Mouse (Mus musculus) left cerebral cortex, adult 9 months (tissue): Measurements from ENCODE around the gene Atp2b4.

Experiments used
- DNase-seq, 2 experiments: peaks; one replicate each; pipeline ENCODE4 v3.0.0; 2022; ENCODE audit warnings: low spot score in 2 of 2

The Atp2b4 gene

DNA sequence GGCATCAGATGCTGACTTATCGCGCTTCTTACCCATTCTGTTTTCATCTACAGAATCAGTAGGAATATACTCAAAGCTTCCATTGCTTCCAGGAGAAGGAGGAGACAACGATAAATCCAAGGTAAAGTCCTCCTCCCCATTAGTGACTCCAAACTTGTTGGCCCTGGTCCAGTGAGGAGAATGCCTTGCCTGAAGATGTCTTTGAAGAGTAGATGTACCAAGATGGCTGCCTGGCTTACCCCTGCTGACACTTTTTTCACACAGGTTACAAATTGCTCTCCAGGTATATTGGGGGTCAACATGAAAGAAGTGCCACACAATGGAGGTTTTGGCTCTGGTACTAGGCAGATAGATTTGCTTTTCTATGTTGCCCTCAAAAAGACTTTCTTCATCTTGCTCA is 142.0 kb downstream of the Atp2b4 start:
- DNase-seq, result no peak

DNA sequence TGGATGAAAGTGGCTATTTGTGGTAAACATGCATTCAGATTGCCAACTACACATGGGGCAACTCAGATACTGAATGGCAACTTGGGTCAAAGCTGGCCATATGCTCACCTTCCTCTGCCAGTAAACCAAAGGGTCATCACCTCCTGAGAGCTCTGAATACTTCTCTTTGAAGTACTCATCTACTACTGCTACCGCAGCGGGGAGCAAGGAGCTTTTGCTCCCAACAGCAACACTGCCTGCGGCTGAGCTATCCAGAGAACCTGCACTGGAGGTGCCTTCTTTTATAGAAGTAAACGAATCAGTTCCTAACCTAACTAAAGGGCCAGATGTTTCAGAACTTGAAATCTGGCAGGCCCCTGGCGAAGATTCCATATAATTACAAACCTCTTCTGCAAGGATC is 144.0 kb downstream of the Atp2b4 start:
- no peak for DNase-seq

DNA sequence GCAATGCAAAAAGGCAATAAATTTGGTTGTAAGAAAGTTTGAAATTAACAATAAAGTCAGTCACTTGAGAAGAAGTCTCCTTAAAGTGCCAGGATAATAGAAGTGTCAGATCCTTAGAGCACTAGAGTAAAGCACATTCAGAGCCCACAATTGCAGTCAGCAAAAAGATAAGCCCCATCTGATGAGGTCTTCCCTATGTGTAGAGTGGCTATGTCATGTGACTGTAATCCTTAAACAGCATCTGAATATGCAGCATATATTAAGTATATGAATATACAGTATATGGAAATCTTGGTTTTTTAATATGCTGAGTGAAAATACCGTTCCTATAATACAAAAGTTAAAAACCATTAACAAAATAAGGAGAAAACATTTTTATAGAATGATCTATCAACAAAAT is 147.8 kb downstream of the Atp2b4 start:
- no peak for DNase-seq

DNA sequence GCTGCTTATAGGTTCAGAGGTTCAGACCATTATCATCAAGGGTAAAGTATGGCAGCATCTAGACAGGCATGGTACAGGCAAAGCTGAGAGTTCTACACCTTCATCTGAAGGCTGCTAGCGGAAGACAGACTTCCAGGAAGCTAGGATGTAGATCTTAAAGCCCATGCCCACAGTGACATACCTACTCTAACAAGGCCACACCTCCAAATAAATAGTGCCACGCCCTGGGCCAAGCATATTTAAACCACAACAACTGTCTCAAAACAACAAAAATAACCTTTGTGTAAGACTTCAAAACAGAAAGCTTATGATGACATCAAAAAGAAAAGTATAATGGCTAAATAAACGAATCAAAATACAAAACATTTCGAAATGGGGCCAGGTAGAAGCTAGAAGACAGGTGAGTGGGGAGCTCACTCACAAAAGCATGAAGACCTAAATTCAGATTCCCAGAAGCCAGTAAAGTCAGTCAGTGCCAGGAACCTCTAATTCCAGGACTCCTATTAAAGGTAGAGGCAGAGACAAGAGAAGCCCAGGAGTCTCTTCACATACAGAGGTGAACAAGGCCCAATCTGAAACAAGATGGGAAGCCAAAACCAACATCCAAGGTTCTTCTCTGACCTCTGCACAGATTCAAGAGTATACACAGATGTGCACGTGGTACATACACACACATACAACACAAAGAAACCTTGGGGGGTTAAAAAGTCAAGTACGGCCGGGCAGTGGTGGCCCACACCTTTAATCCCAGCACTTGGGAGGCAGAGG is 150.4 kb downstream of the Atp2b4 start:
- no peak for DNase-seq
